Mouse (Mus musculus): Measurements from ENCODE around the gene Krt31.

Krt31 gene

DNA sequence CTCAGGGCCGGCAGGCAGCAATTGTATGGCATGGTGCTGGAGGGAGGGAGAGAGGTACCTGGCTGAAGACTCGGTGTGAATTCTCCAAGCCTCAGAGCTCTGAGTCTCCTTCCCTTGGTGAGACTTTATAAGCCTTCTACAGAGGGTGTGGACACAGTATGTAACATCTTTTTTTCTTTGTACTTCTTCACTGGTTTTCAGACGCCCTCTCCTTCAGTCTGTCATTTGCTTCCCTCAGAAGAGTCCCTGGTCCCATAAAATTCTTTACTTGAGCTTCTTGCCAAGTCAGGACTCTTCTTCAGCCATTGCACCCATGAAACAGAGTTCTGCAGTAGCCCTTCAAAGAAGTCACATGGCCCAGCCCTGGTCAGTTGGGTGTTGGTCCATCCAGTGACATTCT is at the start of gene Krt31:
Gene Krt31, minus strand, starts transcription at position 101 of the 400 bp plus-strand sequence.
- DNase-seq (ENCODE audit: low spot score): no peak

DNA sequence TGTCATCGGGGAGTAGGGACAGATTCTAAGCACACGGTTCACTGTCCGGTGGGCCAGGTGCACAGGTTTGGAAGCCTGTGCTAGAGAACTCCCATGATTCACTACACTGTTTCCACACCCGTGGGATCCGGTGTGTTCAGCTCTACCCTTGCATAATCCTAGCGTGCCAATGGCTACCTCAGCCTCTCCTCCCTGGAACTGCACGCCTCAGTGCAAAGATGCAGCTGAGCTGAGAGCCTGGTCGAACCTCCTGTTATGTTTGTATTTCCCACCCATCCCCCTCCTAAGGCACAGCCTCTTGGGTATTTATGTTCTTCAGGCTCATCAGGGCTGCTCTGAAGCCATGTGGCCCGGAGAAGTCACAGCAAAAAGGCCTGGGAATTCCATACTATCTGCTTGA is 47.5 kb upstream of the Krt31 start:
- DNase-seq (ENCODE audit: low spot score): no peak

DNA sequence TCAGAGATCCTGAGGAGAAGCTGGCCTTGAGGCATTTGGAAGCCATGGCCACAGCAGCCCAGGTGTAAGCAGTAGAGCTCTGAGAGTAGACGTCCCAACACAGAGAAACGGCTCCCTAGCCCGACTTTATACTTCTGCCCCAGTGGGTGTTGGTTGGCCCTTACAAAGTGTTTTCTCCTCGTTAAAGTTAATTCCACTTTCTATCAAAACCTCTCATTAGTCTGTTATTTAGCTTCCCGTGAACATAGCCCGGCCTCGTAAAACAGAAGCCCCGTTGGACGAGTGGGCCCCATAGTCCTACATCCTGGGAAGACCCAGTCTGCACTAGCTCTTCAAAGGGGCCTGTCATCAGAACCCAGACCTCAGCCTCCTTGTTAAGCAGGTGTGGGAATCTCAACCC is 45.8 kb upstream of the Krt31 start, which contains the start of gene Krt35:
Gene Krt35, minus strand, starts transcription at position 101 of the 400 bp plus-strand sequence.
- no peak for DNase-seq (ENCODE audit: low spot score)

DNA sequence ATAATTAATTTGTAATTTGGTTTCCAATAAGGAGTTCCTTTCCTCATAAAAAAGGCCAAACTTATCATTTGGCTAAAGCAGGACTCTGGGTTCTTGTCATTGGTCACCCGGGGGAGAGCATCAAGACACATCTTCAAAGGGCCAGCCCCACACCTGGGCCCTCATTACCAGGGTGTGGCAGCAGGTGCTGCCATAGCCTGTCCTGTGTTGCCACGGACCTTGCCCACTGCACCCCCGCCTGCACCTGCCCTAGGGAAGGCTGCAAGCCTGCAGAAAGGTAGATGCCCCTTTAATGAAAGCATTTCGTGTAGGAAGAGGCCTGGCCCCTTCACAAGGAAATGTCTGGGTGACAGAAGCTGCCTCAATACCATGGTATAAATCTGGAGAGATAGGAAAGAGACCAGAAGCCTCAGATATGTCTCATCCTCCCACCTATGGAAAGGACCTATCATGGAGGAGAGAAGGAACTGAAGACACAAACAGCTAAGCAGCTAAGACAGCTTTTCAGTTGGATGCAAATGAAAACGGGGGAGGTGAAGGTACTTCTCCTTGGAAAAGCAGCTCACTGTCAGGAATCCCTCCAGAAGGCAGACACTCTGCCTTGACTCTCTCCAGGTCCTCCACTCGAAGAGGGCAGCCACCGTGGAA is 38.2 kb upstream of the Krt31 start:
- no peak for DNase-seq (ENCODE audit: low spot score)

DNA sequence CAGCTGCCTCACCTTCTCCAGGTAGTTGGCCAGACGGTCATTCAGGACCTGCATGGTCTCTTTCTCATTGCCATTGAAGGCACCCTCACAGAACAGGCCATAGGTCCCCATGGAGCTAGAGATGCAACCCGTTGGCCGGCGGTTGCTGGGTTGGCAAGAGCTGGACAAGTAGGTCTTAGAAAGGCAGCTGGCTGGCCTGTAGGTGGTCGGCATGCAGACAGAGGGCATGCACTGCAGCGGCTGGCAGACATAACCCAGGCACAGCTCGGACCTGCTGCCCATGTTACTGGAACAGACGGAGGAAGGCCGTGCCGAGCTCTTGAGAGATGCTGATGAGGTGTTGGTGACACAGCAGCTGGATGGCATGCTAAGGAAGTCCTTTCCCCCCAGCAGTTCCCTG is 37.5 kb upstream of the Krt31 start, which contains the start of gene Krt32:
Gene Krt32, minus strand, starts transcription at position 366 of the 400 bp plus-strand sequence.
- no peak for DNase-seq (ENCODE audit: low spot score)

DNA sequence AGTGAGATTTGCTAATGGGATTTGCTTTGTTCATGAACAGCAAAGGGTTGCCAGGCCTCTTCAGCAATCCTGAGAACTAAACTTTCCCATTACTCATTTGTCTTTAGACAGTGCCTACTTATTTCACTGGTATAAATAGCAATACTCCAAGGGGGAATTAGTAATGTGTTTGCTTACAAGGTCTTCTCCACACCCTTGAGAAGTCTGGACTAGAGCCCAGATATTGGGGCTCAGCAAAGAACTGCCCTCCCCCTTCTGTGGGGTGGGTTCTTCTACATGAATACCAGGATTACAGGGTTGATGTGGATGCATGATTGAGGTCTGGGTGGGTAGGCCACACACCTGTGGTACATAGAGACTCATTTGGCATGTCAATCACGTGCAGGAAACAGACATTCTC is 23.5 kb upstream of the Krt31 start:
- no peak for DNase-seq (ENCODE audit: low spot score)

DNA sequence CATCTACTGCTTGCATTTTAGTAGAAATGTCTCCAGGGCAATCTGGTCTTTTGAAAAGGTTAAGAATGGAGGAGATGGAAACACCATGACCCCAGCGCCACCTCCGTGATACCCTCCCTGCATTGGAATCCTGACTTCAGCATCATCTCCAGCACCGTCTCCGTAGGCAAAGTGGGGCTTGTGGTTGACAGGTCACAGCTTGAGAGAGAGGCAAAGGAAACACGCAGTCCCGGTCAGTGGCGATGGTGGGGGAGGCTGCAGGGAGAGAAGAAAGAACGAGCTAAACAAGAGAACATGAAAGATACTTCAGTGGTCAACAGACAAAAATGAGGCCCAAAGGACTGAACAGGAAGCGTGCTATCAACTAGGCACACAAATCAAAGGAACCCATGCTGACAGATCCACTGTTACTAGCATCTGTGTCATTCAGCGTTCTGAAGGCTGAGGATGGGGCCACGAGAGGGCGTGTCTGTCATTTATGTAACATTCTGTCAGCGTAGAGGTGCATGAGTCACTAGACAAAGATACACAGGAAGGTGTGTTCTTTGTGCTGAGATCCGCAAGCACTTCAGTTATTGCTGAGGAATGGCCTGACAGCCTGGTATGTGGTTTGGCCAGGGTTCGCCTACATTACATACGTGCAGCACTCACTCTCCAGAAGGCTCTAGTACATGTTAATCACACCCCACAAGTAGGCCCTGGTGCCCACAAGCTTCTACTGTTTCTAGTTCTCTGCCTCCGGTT is 17.1 kb upstream of the Krt31 start:
- no peak for DNase-seq (ENCODE audit: low spot score)

DNA sequence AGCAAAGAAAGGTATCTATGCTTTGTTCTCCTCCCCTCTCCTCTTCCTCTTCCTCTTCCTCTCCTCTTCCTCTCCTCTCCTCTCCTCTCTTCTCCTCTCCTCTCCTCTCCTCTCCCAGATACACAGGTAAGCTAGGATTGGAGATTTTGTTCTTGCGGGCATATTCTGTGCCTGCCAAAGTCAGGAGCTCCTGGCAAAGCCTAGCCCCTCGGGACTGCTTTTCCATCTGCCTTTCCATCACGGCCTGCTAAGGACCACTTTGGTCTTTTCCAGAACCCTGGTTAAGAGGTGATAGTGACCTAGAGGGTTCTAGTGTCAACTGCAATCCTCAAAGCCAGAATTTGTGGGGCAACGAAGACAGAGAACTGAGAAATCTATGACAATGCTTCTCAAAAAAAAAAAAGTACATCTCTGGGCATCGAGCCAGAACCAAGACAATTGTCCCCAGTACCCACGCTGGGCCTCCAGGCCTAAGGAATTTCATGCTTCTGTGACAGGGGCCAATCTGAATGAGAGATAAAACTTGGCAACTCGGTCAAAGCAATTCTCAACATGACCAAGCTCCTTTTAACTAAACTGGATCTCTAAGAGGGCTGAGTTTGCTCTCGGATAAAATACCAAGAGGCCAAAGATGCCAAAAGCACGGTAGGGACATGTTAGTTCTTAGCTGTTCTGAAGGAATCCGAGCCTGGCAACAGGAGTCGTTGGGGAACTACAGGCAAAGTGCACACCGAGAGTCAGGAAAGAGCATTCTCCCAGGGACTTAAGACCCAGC is 16.1 kb upstream of the Krt31 start:
- no peak for DNase-seq (ENCODE audit: low spot score)

DNA sequence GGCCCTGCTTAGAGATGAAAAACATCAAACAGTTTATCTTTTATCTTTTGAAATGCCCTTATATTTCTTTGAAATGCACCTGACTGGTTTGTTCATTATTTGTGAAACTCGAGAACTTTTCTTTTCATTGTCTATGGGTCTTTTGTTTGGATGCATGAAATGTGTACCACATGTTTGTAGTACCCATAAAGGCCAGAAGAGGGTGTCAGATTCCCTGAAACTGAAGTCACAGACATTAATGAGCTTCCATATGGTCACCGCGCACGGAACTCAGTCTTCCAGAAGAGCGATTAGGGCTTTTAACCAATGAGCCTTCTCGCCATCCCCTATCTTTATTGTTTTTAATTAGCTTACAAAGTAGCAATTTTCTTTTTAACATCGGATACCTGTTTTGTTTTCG is 8.5 kb upstream of the Krt31 start:
- no peak for DNase-seq (ENCODE audit: low spot score)

DNA sequence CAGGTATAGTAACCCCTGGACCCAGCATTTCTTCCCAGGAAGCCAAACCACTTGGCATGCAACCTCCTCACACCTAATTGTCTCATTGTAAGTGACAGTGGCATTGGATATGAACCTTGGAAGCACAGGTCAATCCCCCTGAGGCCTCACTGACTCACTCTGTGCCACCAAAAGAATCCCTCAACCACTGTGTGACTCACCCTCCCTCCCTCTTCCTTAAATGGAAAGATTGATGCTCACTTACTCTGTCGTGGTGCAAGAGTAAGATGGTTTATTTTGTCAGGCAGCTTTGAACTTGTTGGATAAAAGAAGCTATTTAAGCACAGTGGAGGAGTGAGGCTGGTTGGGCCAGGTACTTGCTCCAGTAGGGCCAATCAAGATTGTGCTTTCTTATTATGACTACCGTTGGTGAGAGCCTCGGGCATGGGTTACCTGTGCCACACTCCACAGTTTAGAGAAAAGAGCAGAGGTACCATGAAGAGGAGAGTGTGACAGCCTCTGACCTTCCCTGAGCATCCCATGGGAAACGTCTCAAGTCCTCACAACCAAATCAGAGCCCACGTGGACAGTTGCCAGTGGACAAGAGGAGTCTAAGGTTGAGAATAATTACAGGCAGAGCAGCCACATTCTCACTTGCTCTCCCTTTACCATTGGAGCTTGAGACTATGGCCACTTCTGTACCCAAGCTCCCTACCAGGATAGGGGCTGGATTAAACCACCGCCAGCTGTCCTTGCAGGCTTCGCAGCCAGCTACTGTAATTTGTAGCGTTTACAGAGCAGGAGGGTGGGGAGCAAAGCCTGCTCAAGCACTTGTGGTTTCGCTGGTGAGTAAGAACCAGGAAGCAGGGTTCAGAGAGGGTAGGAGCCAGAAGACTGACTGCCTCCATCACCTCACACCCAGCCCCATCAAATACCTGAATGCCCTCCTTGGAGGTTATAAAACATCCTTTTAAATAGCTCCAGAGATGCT is 5.6 kb upstream of the Krt31 start:
- no peak for DNase-seq (ENCODE audit: low spot score)

DNA sequence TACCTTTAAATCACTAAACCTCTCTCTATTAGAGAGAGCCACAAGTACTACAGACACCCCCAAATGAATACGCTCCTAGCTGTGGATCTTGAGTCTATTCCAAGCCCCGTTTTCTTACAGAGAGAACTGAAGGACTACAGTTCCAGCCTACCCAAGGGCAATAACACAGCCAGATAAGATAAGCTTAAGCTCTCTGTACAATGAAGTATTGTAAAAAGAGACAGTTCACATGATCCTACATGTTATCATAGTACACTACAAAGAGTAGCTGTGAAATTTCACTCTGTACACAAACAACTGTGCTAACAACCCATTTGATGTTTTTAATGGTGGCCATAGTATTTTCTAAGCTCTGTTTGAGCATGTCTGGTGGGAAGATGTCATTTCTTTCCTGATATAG is 3.2 kb downstream of the Krt31 start:
- no peak for DNase-seq (ENCODE audit: low spot score)

DNA sequence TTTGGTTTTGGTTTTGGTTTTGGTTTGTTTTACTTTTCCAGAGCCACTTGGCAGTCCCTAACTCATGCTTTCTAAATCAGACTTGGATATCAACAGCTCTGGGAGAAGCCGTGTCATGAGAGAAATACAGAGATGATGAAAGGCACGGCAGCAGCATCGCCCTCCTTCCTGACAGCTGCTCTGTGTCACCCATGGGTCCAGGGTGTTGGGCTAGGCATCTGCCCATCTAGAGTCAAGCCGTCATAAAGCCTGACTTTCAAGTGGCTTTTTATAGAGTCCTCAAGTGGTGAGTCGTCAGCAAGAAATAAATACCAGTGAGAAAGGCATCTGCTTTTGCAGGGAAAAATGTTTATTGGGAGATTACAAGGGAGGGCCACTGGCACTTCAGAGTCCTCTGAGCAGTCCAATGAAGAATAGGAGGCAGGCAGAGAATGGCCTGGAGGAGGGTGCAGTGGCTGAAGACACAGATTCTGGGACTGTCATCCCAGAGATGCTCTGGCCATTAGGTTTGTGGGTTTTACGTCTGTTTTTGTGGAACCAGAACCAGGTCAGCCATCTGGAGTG is 4.0 kb downstream of the Krt31 start:
- DNase-seq (ENCODE audit: low spot score): no peak

DNA sequence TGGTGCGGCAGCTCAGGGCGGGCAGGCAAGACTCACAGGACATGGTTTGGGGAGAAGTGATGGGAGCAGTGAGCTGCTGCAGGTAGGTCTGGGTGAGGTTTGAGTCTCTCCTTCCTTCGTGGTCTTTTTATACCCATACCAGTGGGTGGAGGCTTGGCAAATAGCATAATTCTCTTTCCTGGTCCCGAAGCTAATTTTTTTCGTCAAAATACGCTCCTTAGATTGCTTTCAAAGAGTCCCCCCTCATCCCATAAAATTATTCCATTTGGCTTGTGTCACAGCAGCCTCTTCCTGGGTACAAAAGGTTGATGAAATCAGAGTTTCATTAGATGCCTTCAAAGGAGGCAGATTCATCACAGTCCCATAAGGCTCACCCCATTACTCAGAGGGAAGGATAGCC is 8.9 kb downstream of the Krt31 start, which contains the start of gene Krt34:
Gene Krt34, minus strand, starts transcription at position 101 of the 400 bp plus-strand sequence.
- DNase-seq (ENCODE audit: low spot score): no peak

DNA sequence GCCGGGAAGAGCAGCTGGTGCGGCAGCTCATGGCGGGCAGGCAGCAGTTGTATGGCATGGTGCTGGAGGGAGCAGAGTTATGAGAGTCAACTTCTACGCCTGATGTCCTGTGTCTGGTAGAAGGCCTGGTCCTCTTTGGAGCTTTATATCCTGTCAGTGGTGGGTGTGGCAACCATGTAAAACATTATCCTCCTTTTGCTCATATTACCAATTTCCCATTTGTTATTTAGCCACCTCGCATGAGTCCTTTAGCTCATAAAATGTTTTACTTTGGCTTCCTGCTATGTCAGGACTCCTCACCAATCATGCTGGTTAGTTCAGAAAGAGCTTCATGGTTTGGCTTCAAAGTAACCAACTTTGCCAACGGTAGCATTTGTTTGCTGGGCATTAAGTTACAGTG is 20.6 kb downstream of the Krt31 start, which contains the start of gene Krt33b:
Gene Krt33b, minus strand, starts transcription at position 101 of the 400 bp plus-strand sequence.
- no peak for DNase-seq (ENCODE audit: low spot score)

DNA sequence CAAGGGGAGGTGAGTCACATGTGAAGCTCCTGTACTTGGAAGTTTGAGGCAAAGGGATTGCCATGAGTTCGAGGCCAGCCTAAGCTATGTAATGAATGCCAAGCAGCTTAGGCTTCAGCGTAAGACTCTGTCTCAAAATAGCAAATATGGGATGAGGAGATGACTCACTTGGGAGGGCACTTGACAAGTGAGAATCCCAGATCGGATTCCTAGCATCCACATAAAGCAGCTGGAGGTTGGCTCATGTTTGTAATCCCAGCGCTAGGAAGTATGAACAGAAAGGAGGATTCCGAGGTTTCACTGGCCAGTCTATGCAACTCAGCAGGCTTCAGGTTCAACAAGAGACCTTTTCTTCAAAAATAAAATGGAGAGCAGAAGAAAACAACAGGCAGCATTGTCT is 28.9 kb downstream of the Krt31 start:
- no peak for DNase-seq (ENCODE audit: low spot score)

DNA sequence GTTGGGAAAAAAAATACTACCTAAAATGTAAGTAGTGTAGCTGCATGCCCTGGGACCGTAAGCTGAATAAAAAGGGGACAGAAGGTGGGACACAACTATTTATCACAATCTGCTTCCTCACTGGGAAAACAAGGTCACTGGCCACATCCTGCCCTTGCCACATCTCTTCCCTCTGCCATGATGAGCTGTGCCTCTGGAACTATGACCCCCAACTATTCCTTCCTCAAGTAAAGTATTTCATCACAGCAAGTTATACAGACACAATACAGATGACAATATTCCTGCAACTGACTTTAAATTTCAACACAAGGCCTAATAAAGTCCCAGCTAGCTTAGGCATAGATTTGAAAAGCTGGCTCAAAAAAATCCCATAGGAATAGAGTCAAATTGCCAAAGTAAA is 30.9 kb downstream of the Krt31 start:
- DNase-seq (ENCODE audit: low spot score): no peak

DNA sequence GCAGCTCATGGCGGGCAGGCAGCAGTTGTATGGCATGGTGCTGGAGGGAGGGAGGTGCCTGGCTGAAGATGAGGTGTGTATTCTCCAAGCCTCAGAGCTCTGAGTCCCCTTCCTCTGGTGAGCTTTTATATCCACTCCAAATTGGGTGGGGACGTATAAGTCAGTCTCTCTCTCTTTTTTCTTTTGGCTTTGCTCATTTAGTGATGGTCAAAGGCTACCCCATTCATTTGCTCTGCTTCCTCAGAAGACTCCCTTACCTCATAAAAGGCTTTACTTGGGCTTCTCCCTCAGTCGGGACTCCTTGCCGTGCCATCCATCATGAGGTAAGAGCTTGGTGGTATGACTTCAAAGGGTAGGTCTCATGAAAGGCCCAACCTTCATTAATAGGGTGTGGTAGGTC is 34.2 kb downstream of the Krt31 start, which contains the start of gene Krt33a:
Gene Krt33a, minus strand, starts transcription at position 101 of the 400 bp plus-strand sequence.
- no peak for DNase-seq (ENCODE audit: low spot score)

DNA sequence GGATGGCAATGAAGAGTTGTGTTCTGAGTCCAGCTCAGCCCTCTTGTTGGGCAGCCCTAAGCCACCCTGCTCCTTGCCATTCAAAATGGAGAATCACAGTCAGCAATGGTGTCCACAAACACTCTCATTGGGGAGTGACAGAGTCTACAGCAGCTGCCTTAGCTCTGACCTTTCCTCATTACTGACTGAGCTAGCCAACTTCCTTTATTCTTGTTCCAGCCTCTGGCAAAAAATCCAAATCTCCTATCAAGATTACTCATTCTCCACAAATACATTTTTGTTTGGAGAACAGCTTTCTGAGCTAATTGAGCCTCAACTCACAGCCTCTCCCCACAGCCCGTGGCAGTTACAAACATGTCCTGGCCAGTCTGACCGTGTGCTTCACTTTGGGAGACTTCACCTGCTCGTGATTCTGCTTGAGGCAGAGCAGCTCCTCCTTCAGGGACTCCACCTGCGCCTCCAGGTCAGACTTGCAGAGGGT is 36.6 kb downstream of the Krt31 start:
- DNase-seq (ENCODE audit: low spot score): no peak

DNA sequence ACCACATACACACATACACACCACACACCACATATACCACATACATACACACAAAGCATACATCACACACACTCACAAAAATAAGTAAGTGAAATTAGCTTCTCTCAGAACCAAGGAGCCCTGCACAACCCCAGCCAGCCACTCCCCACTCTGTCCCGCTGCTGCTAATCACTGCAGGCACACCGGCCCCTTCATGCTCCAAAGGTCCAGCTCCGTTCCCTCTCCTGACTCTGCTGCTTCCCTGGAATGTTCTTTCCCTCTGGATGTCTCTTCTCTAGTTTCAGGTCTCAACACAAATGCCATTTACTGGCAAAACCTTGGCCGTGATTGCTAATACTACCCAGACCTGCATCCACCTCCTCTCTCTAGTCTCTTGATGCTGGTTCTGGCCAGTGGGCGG is 39.7 kb downstream of the Krt31 start:
- DNase-seq (ENCODE audit: low spot score): no peak

DNA sequence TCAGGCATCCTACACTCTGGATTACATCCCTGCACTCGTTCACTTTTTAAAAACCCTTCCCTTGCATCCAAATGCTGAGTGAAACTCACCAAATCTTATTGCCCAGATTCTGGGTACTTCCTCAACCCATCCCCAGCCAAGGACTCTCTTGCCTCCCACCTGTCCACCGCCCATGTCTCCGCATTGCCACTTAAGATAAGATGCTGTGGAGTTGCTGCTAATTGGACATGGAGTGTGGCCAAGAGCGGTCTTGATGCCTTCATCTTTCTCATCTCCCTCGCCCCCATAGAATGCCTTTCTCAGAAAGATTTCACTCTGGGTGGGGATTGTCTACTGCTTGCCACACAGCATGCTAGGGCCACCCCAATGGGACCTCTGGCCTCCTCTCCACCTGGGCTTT is 42.0 kb downstream of the Krt31 start:
- no peak for DNase-seq (ENCODE audit: low spot score)

DNA sequence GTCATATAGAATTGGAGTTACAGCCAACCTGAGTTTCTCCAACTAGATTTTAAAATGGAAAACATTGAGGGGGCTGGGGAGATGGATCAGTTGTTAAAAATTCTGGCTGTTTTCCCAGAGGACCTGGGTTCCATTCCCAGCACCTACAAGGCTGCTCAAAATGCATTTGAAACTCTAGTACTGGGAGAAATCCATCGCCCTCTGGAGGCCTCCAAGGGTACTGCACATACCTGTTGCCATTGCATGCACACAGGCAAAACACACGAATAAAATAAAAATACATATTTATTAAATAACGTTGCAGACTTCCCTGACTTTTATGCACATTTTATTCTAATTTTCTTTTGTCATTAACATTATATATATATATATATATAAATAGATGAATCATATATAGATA is 43.7 kb downstream of the Krt31 start:
- no peak for DNase-seq (ENCODE audit: low spot score)
